Mouse (Mus musculus) left cerebral cortex, adult 9 months (tissue): ENCODE data around the gene Arhgap33.

Experiments used
- DNase-seq, 2 experiments: peaks; one replicate each; pipeline ENCODE4 v3.0.0; 2022; ENCODE audit warnings: low spot score in 2 of 2

Arhgap33 gene

GRCm38 (mm10) chr7:30534633-30535577 is at the start of gene Arhgap33:
Arhgap33 (minus strand) TSS chr7:30535060.
- DNase-seq, result peak; percentile 92 to 97

GRCm38 (mm10) chr7:30584339-30584738 is 49.5 kb upstream of the Arhgap33 start:
- no peak for DNase-seq

GRCm38 (mm10) chr7:30581547-30581946 is 46.7 kb upstream of the Arhgap33 start:
- no peak for DNase-seq

GRCm38 (mm10) chr7:30579950-30580349 is 45.1 kb upstream of the Arhgap33 start:
- no peak for DNase-seq

GRCm38 (mm10) chr7:30572969-30573368 is 38.1 kb upstream of the Arhgap33 start:
- DNase-seq, result no peak

- no peak for DNase-seq
These were observed 37.5 kb upstream of the Arhgap33 start for GRCm38 (mm10) chr7:30572389-30572788.

- DNase-seq, result no peak
These were observed 32.7 kb upstream of the Arhgap33 start for GRCm38 (mm10) chr7:30567555-30567954.

- no peak for DNase-seq
These were observed 31.2 kb upstream of the Arhgap33 start for GRCm38 (mm10) chr7:30566033-30566432.

- no peak for DNase-seq
These were observed 30.2 kb upstream of the Arhgap33 start, which contains the start of gene Igflr1 for GRCm38 (mm10) chr7:30564970-30565571. Igflr1 (plus strand) TSS chr7:30565427.

GRCm38 (mm10) chr7:30563906-30564280 is 29.0 kb upstream of the Arhgap33 start:
- no peak for DNase-seq

- peak; percentile 92 to 97 for DNase-seq
These were observed 28.5 kb upstream of the Arhgap33 start, which contains the start of the genes U2af1l4, Gm49396 and Psenen for GRCm38 (mm10) chr7:30563117-30563905. U2af1l4 (plus strand) TSS chr7:30563301. Gm49396 (plus strand) TSS chr7:30563344. Psenen (minus strand) TSS chr7:30563627.

GRCm38 (mm10) chr7:30562526-30563116 is 27.8 kb upstream of the Arhgap33 start:
- peak in 1 of 2 experiments; percentile 55 for DNase-seq

- no peak for DNase-seq
These were observed 25.4 kb upstream of the Arhgap33 start for GRCm38 (mm10) chr7:30560296-30560695.

- peak; percentile 99 for DNase-seq
These were observed 24.6 kb upstream of the Arhgap33 start, which contains the start of gene Lin37 for GRCm38 (mm10) chr7:30559443-30559954. Lin37 (minus strand) TSS chr7:30559838.

- DNase-seq, result no peak
These were observed 24.0 kb upstream of the Arhgap33 start for GRCm38 (mm10) chr7:30558656-30559442.

- DNase-seq, result no peak
These were observed 23.1 kb upstream of the Arhgap33 start for GRCm38 (mm10) chr7:30557901-30558514.

- no peak for DNase-seq
These were observed 22.2 kb upstream of the Arhgap33 start for GRCm38 (mm10) chr7:30556894-30557536.

- no peak for DNase-seq
These were observed 19.1 kb upstream of the Arhgap33 start for GRCm38 (mm10) chr7:30553810-30554584.
